Mouse (Mus musculus): ENCODE measurements around the gene Pogk. TPM values are rescaled to one million over a fixed set of nuclear protein-coding genes. Genes with fewer than 3 reads are reported as not detected.

Pogk gene
- total RNA-seq, 2 experiments from 2014 or later: 9.2 to 12.6 TPM

Other genes starting within 250 kb of the Pogk start
- gene Mael, start 171.1 kb downstream of the Pogk start, total RNA-seq (2014; fragmentation: Nextera tagmentation): not detected in 2 replicates
- gene Mael, start 171.1 kb downstream of the Pogk start, total RNA-seq (2017): not detected in 2 replicates
- not detected in 2 replicates for gene Ildr2, start 155.7 kb downstream of the Pogk start, total RNA-seq (2014; fragmentation: Nextera tagmentation)
- gene Ildr2, start 155.7 kb downstream of the Pogk start, total RNA-seq (2017): not detected in 2 replicates
- gene Tada1, start 30.8 kb downstream of the Pogk start, total RNA-seq (2014; fragmentation: Nextera tagmentation): 36.2 and 43.9 TPM in 2 replicates
- 45.4 and 45.9 TPM in 2 replicates for gene Tada1, start 30.8 kb downstream of the Pogk start, total RNA-seq (2017)
- not detected in 2 replicates for gene Gm4846, start 87.7 kb upstream of the Pogk start, total RNA-seq (2014; fragmentation: Nextera tagmentation)
- not detected in 2 replicates for gene Gm4846, start 87.7 kb upstream of the Pogk start, total RNA-seq (2017)
- not detected in 2 replicates for gene Gm4847, start 237.8 kb upstream of the Pogk start, total RNA-seq (2014; fragmentation: Nextera tagmentation)
- not detected in 2 replicates for gene Gm4847, start 237.8 kb upstream of the Pogk start, total RNA-seq (2017)

Data from granulocyte monocyte progenitor cell, adult 5-6 weeks (primary cell).